Mouse (Mus musculus) CH12.LX (cell line): ENCODE data around the gene Pced1b. TPM values are rescaled to one million over a fixed set of nuclear protein-coding genes. Genes with fewer than 3 reads are reported as not detected.

Source experiments
- DNase-seq: peaks from one replicate; pipeline ENCODE4 v3.0.0-alpha.2; 2013; ENCODE audit errors: extremely low read depth
- H3K27ac ChIP-seq: 2 replicates; pipeline ENCODE4 v1.5.1; 2012; ENCODE audit warnings: low read depth, mild to moderate bottlenecking, control low read depth, moderate library complexity; ENCODE audit not compliant: insufficient read depth
- H3K27me3 ChIP-seq: replicated peaks from 2 replicates; pipeline ENCODE3; 2012; ENCODE audit warnings: inconsistent platforms
- H3K36me3 ChIP-seq, 2 experiments: replicated peaks in 1 of 2; 2 replicates each; pipeline versions ENCODE3 to v1.6.1; 2012; ENCODE audit warnings: inconsistent platforms in 1 of 2, low read length in 1 of 2, mild to moderate bottlenecking in 1 of 2, mixed read lengths in 1 of 2, moderate library complexity in 1 of 2; ENCODE audit not compliant: control insufficient read depth in 1 of 2, insufficient read depth in 1 of 2
- H3K4me1 ChIP-seq, 2 experiments: 2 replicates each; pipeline ENCODE4 v1.6.1; 2012; ENCODE audit warnings: inconsistent platforms in 1 of 2, moderate library complexity in 1 of 2; ENCODE audit not compliant: insufficient read depth in 2 of 2, control insufficient read depth in 1 of 2
- H3K4me2 ChIP-seq: 2 replicates; pipeline ENCODE4 v1.6.1; 2012; ENCODE audit warnings: low read depth, mild to moderate bottlenecking, control low read depth; ENCODE audit not compliant: poor library complexity, insufficient read depth, severe bottlenecking
- H3K4me3 ChIP-seq, 3 experiments: fragments of 150-350 bp in 1 of 3; sonication (generic) in 1 of 3; replicated peaks in 1 of 3; 2 replicates each; pipeline versions ENCODE3 to v1.5.1; 2011 to 2012; ENCODE audit warnings: low read depth in 2 of 3, low read length in 2 of 3, mild to moderate bottlenecking in 2 of 3, moderate library complexity in 2 of 3, control low read depth in 1 of 3, improper control_type of control experiment in 1 of 3, inconsistent platforms in 1 of 3, mixed read lengths in 1 of 3; ENCODE audit not compliant: poor library complexity in 1 of 3
- H3K79me2 ChIP-seq: replicated peaks from 2 replicates; pipeline ENCODE4 v1.6.1; 2012; ENCODE audit warnings: mild to moderate bottlenecking, moderate library complexity; ENCODE audit not compliant: control insufficient read depth, poor library complexity, insufficient read depth, severe bottlenecking; ENCODE audit errors: extremely low read depth
- H3K9ac ChIP-seq: 2 replicates; pipeline ENCODE4 v1.6.1; 2012; ENCODE audit warnings: low read depth, mild to moderate bottlenecking, control low read depth, moderate library complexity; ENCODE audit not compliant: insufficient read depth
- H3K9me3 ChIP-seq: replicated peaks from 2 replicates; pipeline ENCODE3; 2012; ENCODE audit warnings: low read length, inconsistent platforms, mixed read lengths
- BHLHE40 ChIP-seq: IDR thresholded peaks from 2 replicates; pipeline ENCODE4 v1.6.1; 2011; ENCODE audit warnings: mild to moderate bottlenecking, low read depth, low read length, improper control_type of control experiment
- CHD1 ChIP-seq: IDR thresholded peaks from 2 replicates; pipeline ENCODE4 v1.6.1; 2012; ENCODE audit warnings: low read depth, low read length, improper control_type of control experiment, inconsistent platforms
- CHD2 ChIP-seq: IDR thresholded peaks from 2 replicates; pipeline ENCODE4 v1.6.1; 2011; ENCODE audit warnings: low read length, improper control_type of control experiment
- EP300 ChIP-seq: IDR thresholded peaks from 2 replicates; pipeline ENCODE4 v1.6.1; 2011; ENCODE audit warnings: low read length, improper control_type of control experiment
- ETS1 ChIP-seq: conservative IDR thresholded peaks from 2 replicates; pipeline ENCODE4 v1.6.1; 2012; ENCODE audit warnings: low read depth, mild to moderate bottlenecking, inconsistent platforms, low read length, improper control_type of control experiment, moderate library complexity
- GABPA ChIP-seq: IDR thresholded peaks from 2 replicates; pipeline ENCODE4 v1.6.1; 2012; ENCODE audit warnings: low read depth, low read length, improper control_type of control experiment, inconsistent platforms; ENCODE audit not compliant: insufficient replicate concordance
- IRF4 ChIP-seq: IDR thresholded peaks from 2 replicates; pipeline ENCODE4 v1.6.1; 2014; ENCODE audit warnings: low read depth, mild to moderate bottlenecking, inconsistent platforms, low read length, improper control_type of control experiment
- JUN ChIP-seq: IDR thresholded peaks from 2 replicates; pipeline ENCODE4 v1.6.1; 2011; ENCODE audit warnings: low read depth, mild to moderate bottlenecking, low read length, improper control_type of control experiment, moderate library complexity; ENCODE audit not compliant: insufficient read depth
- JUND ChIP-seq: conservative IDR thresholded peaks from 2 replicates; pipeline ENCODE4 v1.6.1; 2011; ENCODE audit warnings: low read depth, low read length, improper control_type of control experiment
- MAFK ChIP-seq: IDR thresholded peaks from 2 replicates; pipeline ENCODE4 v1.6.1; 2011; ENCODE audit warnings: low read length, improper control_type of control experiment; ENCODE audit not compliant: insufficient replicate concordance
- MAX ChIP-seq: IDR thresholded peaks from 2 replicates; pipeline ENCODE4 v1.6.1; 2011; ENCODE audit warnings: low read length, improper control_type of control experiment
- MAZ ChIP-seq: IDR thresholded peaks from 2 replicates; pipeline ENCODE4 v1.6.1; 2012; ENCODE audit warnings: low read depth, mild to moderate bottlenecking, inconsistent platforms, low read length, improper control_type of control experiment, moderate library complexity
- MEF2A ChIP-seq: IDR thresholded peaks from 2 replicates; pipeline ENCODE4 v1.6.1; 2014; ENCODE audit warnings: low read depth, mild to moderate bottlenecking, inconsistent platforms, low read length, improper control_type of control experiment, borderline replicate concordance
- MYC ChIP-seq: IDR thresholded peaks from 2 replicates; pipeline ENCODE4 v1.6.1; 2011; ENCODE audit warnings: low read depth, mild to moderate bottlenecking, improper control_type of control experiment, low read length
- NRF1 ChIP-seq: IDR thresholded peaks from 2 replicates; pipeline ENCODE4 v1.6.1; 2014; ENCODE audit warnings: low read depth, mild to moderate bottlenecking, inconsistent platforms, low read length, improper control_type of control experiment, moderate library complexity
- PAX5 ChIP-seq: IDR thresholded peaks from 2 replicates; pipeline ENCODE4 v1.6.1; 2012; ENCODE audit warnings: low read length, inconsistent platforms, mixed read lengths
- POLR2A ChIP-seq: IDR thresholded peaks from 2 replicates; pipeline ENCODE4 v1.6.1; 2011; ENCODE audit warnings: low read depth, mild to moderate bottlenecking, improper control_type of control experiment, low read length
- RAD21 ChIP-seq: IDR thresholded peaks from 2 replicates; pipeline ENCODE4 v1.6.1; 2011; ENCODE audit warnings: low read depth, mild to moderate bottlenecking, low read length, improper control_type of control experiment, moderate library complexity
- SMC3 ChIP-seq: IDR thresholded peaks from 2 replicates; pipeline ENCODE4 v1.6.1; 2011; ENCODE audit warnings: low read depth, low read length, improper control_type of control experiment
- TCF12 ChIP-seq: IDR thresholded peaks from 2 replicates; pipeline ENCODE4 v1.6.1; 2014; ENCODE audit warnings: low read depth, mild to moderate bottlenecking, inconsistent platforms, low read length, improper control_type of control experiment
- USF1 ChIP-seq: IDR thresholded peaks from 2 replicates; pipeline ENCODE4 v1.6.1; 2014; ENCODE audit warnings: low read depth, mild to moderate bottlenecking, inconsistent platforms, low read length, improper control_type of control experiment
- USF2 ChIP-seq: conservative IDR thresholded peaks from 2 replicates; pipeline ENCODE4 v1.6.1; 2011; ENCODE audit warnings: low read depth, low read length, improper control_type of control experiment
- ZC3H11A ChIP-seq: IDR thresholded peaks from 2 replicates; pipeline ENCODE4 v1.6.1; 2012; ENCODE audit warnings: low read depth, mild to moderate bottlenecking, inconsistent platforms, low read length, improper control_type of control experiment
- ZKSCAN1 ChIP-seq: IDR thresholded peaks from 2 replicates; pipeline ENCODE4 v1.6.1; 2012; ENCODE audit warnings: low read depth, inconsistent platforms, low read length, improper control_type of control experiment, borderline replicate concordance
- ZMIZ1 ChIP-seq: IDR thresholded peaks from 2 replicates; pipeline ENCODE4 v1.6.1; 2012; ENCODE audit warnings: low read depth, mild to moderate bottlenecking, inconsistent platforms, low read length, improper control_type of control experiment
- ZNF384 ChIP-seq: IDR thresholded peaks from 2 replicates; pipeline ENCODE4 v1.6.1; 2012; ENCODE audit warnings: low read depth, low read length, improper control_type of control experiment, inconsistent platforms
- dilution Hi-C: fragments of 300-500 bp; cut with MboI; formaldehyde crosslinking; loops from 2 replicates; pipeline ENCODE4 v1.14.3; 2020; ENCODE audit warnings: low sequenced_read_pairs; ENCODE audit not compliant: extremely low pct_unique_long_range_greater_than_20kb, extremely low pct_ligation_motif_present
- in situ Hi-C: fragments of 300-500 bp; cut with MboI; formaldehyde crosslinking; loops from 3 replicates; pipeline ENCODE4 v1.14.3; 2019; ENCODE audit warnings: low sequenced_read_pairs, low pct_ligation_motif_present, low pct_unique_long_range_greater_than_20kb, mixed read lengths
- polyA plus RNA-seq: library from polyadenylated mRNA; unstranded; fragments of >175 nt; gene quantifications from 2 replicates; pipeline ENCODE4 v1.2.1, GENCODE M21; 2012; ENCODE audit warnings: low read depth; ENCODE audit not compliant: insufficient read length
- total RNA-seq, 2 experiments: library from RNA; depleted of rRNA; stranded (reverse); fragments of 300-350 nt in 1 of 2; fragments of >200 nt in 1 of 2; gene quantifications; 2 replicates each; pipeline ENCODE4 v1.2.3; 2012 to 2014

The Pced1b gene
- total and polyA plus RNA-seq, 3 experiments: 12.3 to 44.2 (median 21.1) TPM

GRCm38 (mm10) chr15:97400866-97401265 is 154.0 kb downstream of the Pced1b start:
- H3K36me3 ChIP-seq: no peaks in the 10 kb centered on the region
- in situ Hi-C loops (no loop called here), dilution Hi-C loops (no loop called here)
- TF ChIP-seq ZC3H11A: no peak
- no peak for TF ChIP-seq NRF1
- TF ChIP-seq IRF4: no peak
- TF ChIP-seq MAZ: no peak
- TF ChIP-seq BHLHE40: no peak
- no peak for TF ChIP-seq ZMIZ1
- no peak for TF ChIP-seq CHD2
- no peak for TF ChIP-seq MAX
- TF ChIP-seq MEF2A: no peak
- no peak for TF ChIP-seq RAD21
- TF ChIP-seq POLR2A: no peak
- no peak for TF ChIP-seq SMC3
- TF ChIP-seq CHD1: no peak
- TF ChIP-seq USF2: no peak
- TF ChIP-seq MYC: no peak
- no peak for TF ChIP-seq TCF12
- no peak for TF ChIP-seq GABPA
- DNase-seq: no peak
- H3K27ac ChIP-seq: no peak overlapping the region
- H3K9ac ChIP-seq: no peak overlapping the region
- H3K79me2 ChIP-seq: no peaks in the 10 kb centered on the region
- H3K4me2 ChIP-seq: no peak overlapping the region
- H3K4me1 ChIP-seq: no peaks in the 10 kb centered on the region
- H3K4me3 ChIP-seq: no peak overlapping the region
- H3K9me3 ChIP-seq: peaks cover 6% of the 10 kb centered on the region
- H3K27me3 ChIP-seq: no peaks in the 10 kb centered on the region

GRCm38 (mm10) chr15:97404483-97404882 is 157.6 kb downstream of the Pced1b start:
- H3K27ac ChIP-seq: no peak overlapping the region
- DNase-seq: no peak
- H3K4me2 ChIP-seq: no peak overlapping the region
- dilution Hi-C loops (no loop called here), in situ Hi-C loops (no loop called here)
- TF ChIP-seq ZNF384 (no peak), JUND (no peak), MAFK (no peak), TCF12 (no peak), EP300 (no peak), ZC3H11A (no peak), PAX5 (no peak), GABPA (no peak), BHLHE40 (no peak), CHD2 (no peak), USF1 (no peak), CHD1 (no peak), JUN (no peak), ETS1 (no peak), MEF2A (no peak), ZKSCAN1 (no peak)
- H3K9ac ChIP-seq: no peak overlapping the region
- no peaks in the 10 kb centered on the region for H3K36me3 ChIP-seq
- peaks cover 2% of the 10 kb centered on the region for H3K9me3 ChIP-seq
- no peaks in the 10 kb centered on the region for H3K27me3 ChIP-seq
- H3K79me2 ChIP-seq: no peaks in the 10 kb centered on the region
- H3K4me1 ChIP-seq: no peaks in the 10 kb centered on the region
- no peak overlapping the region for H3K4me3 ChIP-seq
